ENCODE assay signal across 23 mouse cellular contexts in the genomic region with DNA sequence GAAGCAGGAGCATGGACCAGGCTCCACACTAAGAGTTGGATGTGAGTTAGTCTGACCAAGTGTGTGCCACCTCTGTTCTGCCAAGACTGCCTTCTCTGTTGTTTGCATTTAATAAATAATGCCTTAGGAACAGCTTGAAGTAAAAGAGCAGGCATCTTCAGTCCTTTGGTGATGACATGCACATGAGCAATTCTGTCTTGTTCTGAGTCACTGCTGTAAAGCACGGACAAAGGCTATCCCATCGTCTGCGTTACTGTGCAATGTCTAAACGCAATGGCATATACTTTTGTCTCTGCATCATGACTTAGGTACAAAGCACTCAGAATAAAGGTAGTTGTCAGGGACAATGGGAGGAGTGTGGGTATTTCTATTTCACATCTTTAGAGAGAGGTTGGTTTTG. TPM values are rescaled to one million over a fixed set of nuclear protein-coding genes. Genes with fewer than 3 reads are reported as not detected.
"Had no signal": no experiment of that assay in that cellular context is flagged by ENCODE, and none has a peak within 500 bp of the region (broad histone marks: within the 10 kb centered on the region; RNA-seq: fewer than 3 reads in every experiment).

No protein-coding gene starts in this region.

- H3K4me2 ChIP-seq: heart, embryonic 11.5 days; heart, embryonic 13.5 days; heart, embryonic 15.5 days; hindbrain, embryonic 14.5 days; intestine, embryonic 15.5 days; limb, embryonic 12.5 days; liver, embryonic 11.5 days; liver, embryonic 13.5 days had no signal

- H3K4me3 ChIP-seq: heart, adult 2 months; heart, embryonic 13.5 days; heart, embryonic 15.5 days; intestine, embryonic 15.5 days; left cerebral cortex, adult 2 months; limb, embryonic 10.5 days; limb, embryonic 12.5 days; liver, embryonic 13.5 days had no signal

- H3K9me3 ChIP-seq: heart, embryonic 13.5 days; heart, embryonic 15.5 days; intestine, embryonic 15.5 days; limb, embryonic 10.5 days; liver, embryonic 13.5 days had no signal

- H3K27ac ChIP-seq: heart, adult 2 months; heart, embryonic 13.5 days; heart, embryonic 15.5 days; hindbrain, embryonic 14.5 days; intestine, embryonic 15.5 days; left cerebral cortex, adult 2 months; limb, embryonic 10.5 days; limb, embryonic 12.5 days; liver, embryonic 13.5 days had no signal

- DNase-seq: gastrocnemius, postnatal 14 days; gastrocnemius, postnatal 36 days; heart, adult 2 months; heart, postnatal 14 days; heart, postnatal 36 days; kidney, adult 18-20 months; kidney, adult 8-10 months; kidney, postnatal 10 days; kidney, postnatal 25 days; kidney, postnatal 4 days; liver; liver, embryonic 13.5 days had no signal

- H3K9ac ChIP-seq: heart, embryonic 13.5 days; heart, embryonic 15.5 days; hindbrain, embryonic 14.5 days; intestine, embryonic 15.5 days; limb, embryonic 12.5 days; liver, embryonic 13.5 days had no signal

- H3K36me3 ChIP-seq: heart, embryonic 13.5 days; heart, embryonic 15.5 days; intestine, embryonic 15.5 days; limb, embryonic 10.5 days; limb, embryonic 12.5 days; liver, embryonic 13.5 days had no signal

RNA-seq across cellular contexts. Expression of gene Osbp2, which starts 3.9 kb away (rescaled TPM):
- total RNA-seq: hematopoietic stem cell, adult 5-6 weeks had no signal
- polyA plus RNA-seq: inflammation-experienced regulatory T-cells, adult 6 months had no signal

RNA-seq across cellular contexts. Expression of gene 4921536K21Rik, which starts 35.1 kb away (rescaled TPM):
- total RNA-seq: hematopoietic stem cell, adult 5-6 weeks had no signal
- polyA plus RNA-seq: heart, embryonic 11.5 days; inflammation-experienced regulatory T-cells, adult 6 months; liver, embryonic 11.5 days; liver, embryonic 13.5 days had no signal
